Mouse (Mus musculus) stomach, embryonic 16.5 days (tissue): ENCODE data around the gene 9530053A07Rik. TPM values are rescaled to one million over a fixed set of nuclear protein-coding genes. Genes with fewer than 3 reads are reported as not detected.

Source experiments
- ATAC-seq: fragments of 200-750 bp; cut with Nextera tagmentation; 2 replicates; pipeline ENCODE4 v1.8.0; 2017; ENCODE audit warnings: moderate number of reproducible peaks, moderate TSS enrichment; ENCODE audit not compliant: insufficient read depth, low FRiP score
- H3K27ac ChIP-seq: fragments of 300-500 bp; sonication (generic); 2 replicates; pipeline ENCODE4 v1.5.1; 2014; ENCODE audit warnings: low read length
- H3K27me3 ChIP-seq: fragments of 300-500 bp; sonication (generic); 2 replicates; pipeline ENCODE4 v1.6.1; 2014; ENCODE audit warnings: low read length, control low read depth, mixed read lengths; ENCODE audit not compliant: control insufficient read depth, insufficient read depth
- H3K36me3 ChIP-seq: fragments of 300-500 bp; sonication (generic); 2 replicates; pipeline ENCODE4 v1.6.1; 2014; ENCODE audit warnings: low read length; ENCODE audit not compliant: control insufficient read depth, insufficient read depth
- H3K4me1 ChIP-seq: fragments of 300-500 bp; sonication (generic); 2 replicates; pipeline ENCODE4 v1.6.1; 2014; ENCODE audit warnings: low read length, control low read depth, mixed read lengths; ENCODE audit not compliant: control insufficient read depth, insufficient read depth
- H3K4me2 ChIP-seq: fragments of 300-500 bp; sonication (generic); 2 replicates; pipeline ENCODE4 v1.6.1; 2014; ENCODE audit warnings: low read depth, low read length, mixed read lengths
- H3K4me3 ChIP-seq: fragments of 300-500 bp; sonication (generic); replicated peaks from 2 replicates; pipeline ENCODE4 v1.5.1; 2014; ENCODE audit warnings: mild to moderate bottlenecking, low read length
- H3K9ac ChIP-seq: fragments of 300-500 bp; sonication (generic); 2 replicates; pipeline ENCODE4 v1.6.1; 2014; ENCODE audit warnings: low read length
- H3K9me3 ChIP-seq: fragments of 300-500 bp; sonication (generic); replicated peaks from 2 replicates; pipeline ENCODE4 v1.6.1; 2016; ENCODE audit warnings: low read length, control low read depth; ENCODE audit not compliant: control insufficient read depth
- WGBS: fragments of 180-500 bp; shearing (Covaris S2); extraction: QIAGEN DNeasy Blood & Tissue Kit; methylation state at CpG from one replicate; pipeline ENCODE4 v1.1.7; 2014; 5-methylcytosine and 5-hydroxymethylcytosine counted together
- polyA plus RNA-seq: library from polyadenylated mRNA; unstranded; fragments of >200 nt; fragmentation: Nextera tagmentation; extraction: Ambion mirVana; gene quantifications from 2 replicates; pipeline ENCODE4 v1.2.1, GENCODE M21; 2015

9530053A07Rik gene
- polyA plus RNA-seq, 1 experiment from 2014 or later: 0.03 TPM

DNA sequence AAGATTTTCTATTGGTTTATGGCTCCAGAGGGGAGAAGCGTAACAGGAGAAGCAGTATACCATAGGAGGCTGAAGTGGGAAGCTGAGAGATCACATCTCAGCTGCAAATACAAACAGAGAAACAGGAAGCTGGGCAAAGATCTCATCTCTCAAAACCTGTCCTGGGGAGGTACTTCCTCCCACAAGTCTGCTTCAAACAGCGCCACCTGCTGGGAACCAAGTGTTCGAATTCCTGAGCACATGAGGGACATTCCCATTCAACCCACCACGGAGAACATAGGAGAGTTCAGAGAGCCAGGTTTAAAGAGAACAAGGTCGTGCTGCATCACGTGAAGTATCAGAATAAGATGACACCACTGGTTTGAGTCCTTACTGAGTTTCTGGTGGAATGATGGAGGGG is 36.1 kb downstream of the 9530053A07Rik start:
- Histone ChIP-seq H3K9ac (no peak overlapping the region), H3K9me3 (peaks cover 4% of the 10 kb centered on the region; the same call in 1 of the 2 replicates), H3K4me3 (no peak overlapping the region), H3K4me1 (peaks cover 7% of the 10 kb centered on the region), H3K36me3 (no peaks in the 10 kb centered on the region), H3K4me2 (no peak overlapping the region), H3K27me3 (no peaks in the 10 kb centered on the region), H3K27ac (no peak overlapping the region)
- WGBS: 79% methylated on average over 6 of the region's 6 CpGs
- ATAC-seq: no peak

DNA sequence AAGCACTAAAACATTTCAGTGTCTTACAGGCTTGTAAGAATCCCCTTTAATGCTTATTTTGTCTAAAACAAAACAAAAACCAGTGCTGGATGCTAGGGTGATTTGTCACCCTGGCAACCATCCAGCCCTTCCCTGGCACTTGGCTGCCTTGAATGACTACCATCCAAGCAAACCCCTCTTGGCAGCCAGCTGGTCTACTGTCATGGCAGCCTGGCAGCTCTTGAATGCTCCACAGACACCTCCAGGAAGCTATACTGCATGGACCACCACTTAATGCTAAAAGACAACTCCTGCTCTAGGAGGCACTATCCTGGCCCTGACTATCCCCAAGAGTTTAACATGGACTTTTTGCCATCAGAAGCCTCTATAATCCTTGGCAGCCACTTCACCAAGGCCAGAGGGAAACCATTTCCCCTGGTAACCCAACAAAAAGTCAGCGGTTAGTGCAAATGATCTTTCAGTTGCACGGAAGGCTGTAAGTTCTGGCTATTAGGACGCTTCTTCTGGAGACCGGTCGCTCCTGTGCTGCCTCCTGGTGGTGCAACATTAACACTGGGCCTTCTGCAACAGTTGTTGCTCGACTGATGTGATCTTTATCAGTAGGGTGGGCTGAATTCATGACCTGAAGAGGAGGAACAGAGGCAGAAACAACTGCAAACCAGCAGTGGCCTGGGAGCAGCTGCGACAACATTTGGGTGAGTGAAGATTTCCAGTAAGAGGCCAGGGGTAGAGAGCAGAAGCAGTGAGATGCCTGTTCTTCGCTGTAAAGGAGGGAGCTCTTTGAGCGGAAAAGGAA is 39.3 kb downstream of the 9530053A07Rik start:
- H3K9me3 ChIP-seq: peaks cover 4% of the 10 kb centered on the region; the same call in 1 of the 2 replicates
- 4% methylated on average over 9 of the region's 9 CpGs for WGBS
- peak overlapping the region; percentile 88 for H3K4me3 ChIP-seq
- no peaks in the 10 kb centered on the region for H3K36me3 ChIP-seq
- no peak for ATAC-seq
- peak overlapping the region; percentile 83 for H3K4me2 ChIP-seq
- peaks cover 15% of the 10 kb centered on the region for H3K4me1 ChIP-seq
- H3K27ac ChIP-seq: peak overlapping the region; percentile 92
- H3K27me3 ChIP-seq: no peaks in the 10 kb centered on the region
- peak overlapping the region; percentile 87 for H3K9ac ChIP-seq

DNA sequence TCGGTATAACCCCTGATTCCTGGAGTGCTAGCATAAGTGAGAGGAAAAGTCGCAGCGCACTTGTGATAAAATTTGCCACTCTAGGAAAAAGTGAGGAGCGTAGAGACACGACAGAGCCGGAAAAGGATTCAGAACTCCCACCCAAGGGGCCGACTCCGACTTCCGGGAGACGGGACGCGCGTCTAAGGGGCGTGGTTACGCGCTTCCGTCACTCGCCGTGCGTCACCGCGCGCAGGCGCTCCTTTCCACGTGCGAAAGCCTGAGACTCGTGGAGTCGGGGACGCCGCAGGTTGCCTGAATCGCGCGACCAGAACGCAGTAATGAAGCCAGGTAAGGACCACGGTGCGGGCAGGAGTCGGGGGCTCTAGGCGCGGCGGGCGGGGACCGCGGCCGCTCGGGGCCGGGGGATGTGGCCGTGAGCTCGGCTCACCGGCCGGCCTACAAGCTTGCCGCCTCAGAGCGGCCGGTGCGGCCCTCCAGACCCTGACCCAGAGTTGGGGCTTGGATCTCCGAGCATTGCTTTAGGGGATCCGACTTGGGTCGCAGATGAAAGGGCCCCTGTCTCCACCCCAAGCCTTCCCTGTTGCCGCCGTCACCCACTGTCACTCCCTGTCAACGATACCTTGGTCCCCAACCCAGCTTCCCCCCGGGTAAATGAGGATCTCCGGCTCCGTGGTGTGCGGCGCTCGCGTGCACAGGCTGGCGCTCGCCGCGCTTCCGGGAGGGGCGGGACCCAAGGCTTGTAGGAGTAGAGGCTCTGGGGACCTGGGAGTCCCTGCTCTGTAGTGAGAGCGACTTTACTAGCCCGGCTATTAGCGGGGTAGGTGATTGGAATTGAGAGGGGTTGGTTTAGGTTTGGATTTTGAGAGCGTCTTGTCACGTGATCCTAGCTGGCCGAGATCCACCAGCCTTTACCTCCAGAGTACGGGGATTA is 40.5 kb downstream of the 9530053A07Rik start, which contains the start of gene Fbl:
TSS of gene Fbl (plus strand) at position 222 of the 934 bp plus-strand sequence.
- Histone ChIP-seq H3K27me3 (no peaks in the 10 kb centered on the region), H3K9me3 (peaks cover 4% of the 10 kb centered on the region; the same call in 1 of the 2 replicates), H3K27ac (peak within 1 kb of the TSS; percentile 92), H3K36me3 (no peaks in the 10 kb centered on the region), H3K4me1 (peaks cover 15% of the 10 kb centered on the region), H3K9ac (peak within 1 kb of the TSS; percentile 87), H3K4me3 (peak within 1 kb of the TSS; percentile 88), H3K4me2 (peak within 1 kb of the TSS; percentile 83)
- peak; percentile 94 for ATAC-seq
- WGBS: under 1% methylated on average over 80 of the region's 80 CpGs

DNA sequence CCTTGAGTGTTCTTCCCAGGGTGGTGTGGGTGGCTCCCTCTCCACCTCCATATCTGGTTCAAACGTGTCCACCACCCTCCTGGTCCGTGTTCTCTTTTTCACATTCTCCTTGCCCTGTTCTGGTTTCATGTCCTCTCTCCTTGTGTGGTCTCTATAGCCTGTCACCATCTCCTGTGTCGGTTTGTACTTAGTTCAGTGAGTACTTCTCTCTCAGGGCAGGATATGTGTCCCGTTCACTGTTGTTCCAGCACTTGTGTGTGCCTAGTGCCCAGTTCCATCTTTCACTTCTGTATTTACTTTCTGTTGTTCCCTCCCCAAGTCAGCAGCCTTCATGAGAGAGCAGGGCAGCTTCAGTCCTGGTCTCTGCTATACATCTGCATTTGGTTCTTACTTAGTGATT is 46.1 kb downstream of the 9530053A07Rik start:
- ATAC-seq: no peak
- H3K4me3 ChIP-seq: no peak overlapping the region
- no peaks in the 10 kb centered on the region for H3K9me3 ChIP-seq
- peaks cover 9% of the 10 kb centered on the region for H3K4me1 ChIP-seq
- H3K36me3 ChIP-seq: peaks cover 8% of the 10 kb centered on the region; the same call in 1 of the 2 replicates
- H3K27me3 ChIP-seq: no peaks in the 10 kb centered on the region
- no peak overlapping the region for H3K27ac ChIP-seq
- no peak overlapping the region for H3K4me2 ChIP-seq
- H3K9ac ChIP-seq: no peak overlapping the region; the same call in 1 of the 2 replicates
- WGBS: 81% methylated on average over 4 of the region's 4 CpGs

DNA sequence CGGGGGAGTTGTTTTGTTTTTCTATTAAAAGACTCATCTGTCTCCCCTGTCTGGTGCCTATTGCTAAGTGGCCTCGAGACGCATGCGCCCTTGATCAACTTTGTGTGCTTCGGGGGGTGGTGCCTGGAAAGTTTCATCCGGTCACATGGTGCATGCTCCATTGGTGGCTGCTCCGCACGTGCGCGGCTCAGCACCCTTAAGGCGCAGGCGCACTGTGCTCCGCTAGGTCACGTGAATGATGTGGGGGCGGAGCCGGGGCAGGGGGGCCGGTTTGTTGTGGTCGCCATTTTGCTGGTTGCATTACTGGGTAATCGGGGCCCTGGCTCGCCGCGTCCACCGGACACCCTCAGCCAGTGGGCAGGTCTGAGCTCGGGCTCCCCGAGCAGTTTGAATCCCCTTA is 50.0 kb downstream of the 9530053A07Rik start, which contains the start of gene Dyrk1b:
TSS of gene Dyrk1b (plus strand) at position 242 of the 400 bp plus-strand sequence.
- Histone ChIP-seq H3K4me3 (peak within 1 kb of the TSS; percentile 98), H3K4me2 (peak within 1 kb of the TSS; percentile 96), H3K9me3 (no peaks in the 10 kb centered on the region), H3K27ac (peak within 1 kb of the TSS; percentile 91), H3K36me3 (peaks cover 15% of the 10 kb centered on the region), H3K9ac (peak within 1 kb of the TSS; percentile 92), H3K4me1 (peaks cover 7% of the 10 kb centered on the region), H3K27me3 (no peaks in the 10 kb centered on the region)
- peak; percentile 92 for ATAC-seq
- whole genome bisulfite sequencing: under 1% methylated on average over 25 of the region's 25 CpGs

DNA sequence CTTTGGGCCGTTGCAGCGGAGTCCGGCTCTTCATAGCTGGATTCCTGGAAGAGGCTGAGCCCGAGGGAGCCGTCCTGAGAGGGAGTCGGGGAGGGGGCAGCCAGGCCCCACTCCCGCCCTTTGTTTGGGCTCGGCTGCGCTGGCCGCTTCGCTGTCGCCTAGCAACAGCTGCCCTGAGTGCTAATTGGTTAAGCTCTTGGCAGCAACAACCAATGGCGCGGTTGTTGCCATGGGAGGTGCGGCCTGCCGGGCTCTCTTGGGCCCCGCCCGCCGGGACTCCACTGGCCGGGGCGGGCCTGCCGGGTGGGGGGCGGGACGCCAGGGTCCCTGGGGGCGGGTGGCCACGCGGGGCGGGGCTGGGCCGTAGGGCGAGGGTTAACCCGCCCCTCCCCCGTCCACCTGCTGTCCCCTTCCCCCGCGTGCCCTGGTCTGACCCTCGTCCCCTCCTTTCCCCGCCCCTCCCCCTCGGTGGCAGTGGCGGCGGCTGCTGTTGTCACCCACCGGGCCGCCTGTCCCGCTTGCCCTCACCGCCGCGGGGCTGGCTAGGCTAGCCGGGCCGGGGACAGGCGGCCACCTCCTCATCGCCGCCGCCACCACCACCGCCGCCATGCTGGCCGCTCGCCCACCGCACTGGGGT is 50.6 kb downstream of the 9530053A07Rik start:
- Histone ChIP-seq H3K27me3 (no peaks in the 10 kb centered on the region), H3K4me3 (peak overlapping the region; percentile 98)

DNA sequence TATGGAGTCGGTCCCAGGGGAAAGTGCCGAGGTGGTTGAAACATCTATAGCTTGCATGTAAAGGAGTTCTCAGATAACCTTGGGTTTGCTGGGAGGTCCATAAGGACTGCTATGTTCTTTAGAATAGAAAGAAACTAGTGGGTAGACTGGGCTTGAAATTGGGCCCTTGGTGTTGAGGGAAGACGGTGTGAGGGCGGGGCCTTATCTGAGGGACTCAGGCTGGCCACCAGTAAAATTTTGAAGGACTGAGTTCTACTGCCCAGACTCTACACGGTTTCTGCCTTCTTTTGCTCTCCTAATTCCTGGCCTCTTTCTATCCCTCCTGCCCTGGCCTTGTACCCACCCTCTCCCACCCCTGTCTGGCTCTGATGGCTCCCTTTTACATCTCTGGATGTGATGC is 51.6 kb downstream of the 9530053A07Rik start:
- no peak for ATAC-seq
- peaks cover 7% of the 10 kb centered on the region for H3K4me1 ChIP-seq
- 65% methylated on average over 5 of the region's 5 CpGs for WGBS
- peak overlapping the region; percentile 96 for H3K4me2 ChIP-seq
- peaks cover 26% of the 10 kb centered on the region for H3K36me3 ChIP-seq
- H3K27ac ChIP-seq: 0 out of 2 replicates have a peak overlapping the region, but pooled peaks have one; percentile 48
- no peaks in the 10 kb centered on the region for H3K9me3 ChIP-seq
- peak overlapping the region; percentile 98 for H3K4me3 ChIP-seq
- peak overlapping the region; percentile 92 for H3K9ac ChIP-seq
- no peaks in the 10 kb centered on the region for H3K27me3 ChIP-seq

More for the DNA sequence above, 50.6 kb downstream of the 9530053A07Rik start:
- WGBS: under 1% methylated on average over 49 of the region's 56 CpGs
- Histone ChIP-seq H3K9ac (peak overlapping the region; percentile 92), H3K4me1 (peaks cover 7% of the 10 kb centered on the region), H3K4me2 (peak overlapping the region; percentile 96), H3K9me3 (no peaks in the 10 kb centered on the region), H3K27ac (peak overlapping the region; percentile 91), H3K36me3 (peaks cover 19% of the 10 kb centered on the region)
- peak; percentile 93 for ATAC-seq

DNA sequence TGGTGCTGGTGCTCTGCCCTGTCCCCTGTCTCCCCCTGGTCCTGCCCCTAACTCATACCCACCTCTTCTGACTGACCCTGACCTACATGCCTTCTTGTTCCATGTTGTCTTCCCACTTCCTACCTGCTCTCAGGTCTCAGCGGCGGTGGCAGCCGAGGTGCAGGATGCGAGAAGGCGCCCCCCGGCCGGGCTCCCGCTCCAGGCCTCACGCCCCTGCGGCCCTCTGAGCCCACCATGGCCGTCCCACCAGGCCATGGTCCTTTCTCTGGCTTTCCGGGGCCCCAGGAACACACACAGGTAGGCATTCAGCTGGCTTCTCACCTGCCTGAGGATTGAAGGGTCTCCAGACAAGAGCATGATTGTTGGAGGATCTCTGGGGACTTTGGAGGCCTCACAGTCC is 52.1 kb downstream of the 9530053A07Rik start:
- Histone ChIP-seq H3K4me1 (peaks cover 7% of the 10 kb centered on the region), H3K9me3 (no peaks in the 10 kb centered on the region), H3K27me3 (no peaks in the 10 kb centered on the region), H3K4me2 (no peak overlapping the region), H3K9ac (no peak overlapping the region), H3K4me3 (no peak overlapping the region), H3K27ac (no peak overlapping the region), H3K36me3 (peaks cover 31% of the 10 kb centered on the region)
- no peak for ATAC-seq
- WGBS: 95% methylated on average over 12 of the region's 12 CpGs
